Mouse (Mus musculus) G1E-ER4 (cell line): ENCODE measurements around the gene Tmprss7. TPM values are rescaled to one million over a fixed set of nuclear protein-coding genes. Genes with fewer than 3 reads are reported as not detected.

Experiments
- GATA1 ChIP-seq: IDR thresholded peaks from one replicate; pipeline ENCODE4 v1.8.0; 2012; ENCODE audit warnings: low read length, inconsistent platforms
- polyA plus RNA-seq: library from polyadenylated mRNA; stranded (reverse); fragments of >175 nt; gene quantifications from 2 replicates; pipeline ENCODE4 v1.2.3, GENCODE M21; 2012

The Tmprss7 gene
- 0.02 and 0.03 TPM in 2 replicates for polyA plus RNA-seq

- TF ChIP-seq GATA1: no peak
Observed at GRCm38 (mm10) chr16:45693558-45693957, at the start of gene Tmprss7. Tmprss7 (minus strand) TSS chr16:45693658.

GRCm38 (mm10) chr16:45742615-45743476 lies 49.4 kb upstream of the Tmprss7 start, which contains the start of gene Abhd10:
Abhd10 (minus strand) TSS chr16:45742955.
- TF ChIP-seq GATA1: no peak

GRCm38 (mm10) chr16:45737880-45738279 lies 44.4 kb upstream of the Tmprss7 start:
- TF ChIP-seq GATA1: no peak

- no peak for TF ChIP-seq GATA1
Observed at GRCm38 (mm10) chr16:45736724-45737123, 43.3 kb upstream of the Tmprss7 start.

GRCm38 (mm10) chr16:45729163-45729562 lies 35.7 kb upstream of the Tmprss7 start:
- TF ChIP-seq GATA1: no peak

GRCm38 (mm10) chr16:45724742-45725102 lies 31.3 kb upstream of the Tmprss7 start:
- no peak for TF ChIP-seq GATA1

GRCm38 (mm10) chr16:45724061-45724741 lies 30.7 kb upstream of the Tmprss7 start, which contains the start of gene Tagln3:
Tagln3 (minus strand) TSS chr16:45724608.
- no peak for TF ChIP-seq GATA1

GRCm38 (mm10) chr16:45723172-45723901 lies 29.9 kb upstream of the Tmprss7 start:
- no peak for TF ChIP-seq GATA1

GRCm38 (mm10) chr16:45722460-45722951 lies 29.0 kb upstream of the Tmprss7 start:
- no peak for TF ChIP-seq GATA1

- TF ChIP-seq GATA1: no peak
Observed at GRCm38 (mm10) chr16:45720022-45720630, 26.7 kb upstream of the Tmprss7 start.

- no peak for TF ChIP-seq GATA1
Observed at GRCm38 (mm10) chr16:45718296-45718695, 24.8 kb upstream of the Tmprss7 start.

GRCm38 (mm10) chr16:45714489-45715150 lies 21.2 kb upstream of the Tmprss7 start:
- no peak for TF ChIP-seq GATA1

GRCm38 (mm10) chr16:45713878-45714277 lies 20.4 kb upstream of the Tmprss7 start:
- no peak for TF ChIP-seq GATA1

- no peak for TF ChIP-seq GATA1
Observed at GRCm38 (mm10) chr16:45713261-45713660, 19.8 kb upstream of the Tmprss7 start.

- TF ChIP-seq GATA1: no peak
Observed at GRCm38 (mm10) chr16:45711263-45711662, 17.8 kb upstream of the Tmprss7 start.
